Mouse (Mus musculus): ENCODE measurements at regions not wholly inside any gene's neighbourhood (a gene's known extent, or its start where the extent isn't known, plus 50 kb on each side); places are given as distances from the start of the nearest gene placed in this dataset.

GRCm38 (mm10) chr12:118549071-118549470 lies 247.8 kb upstream of the Sp4 start:
- no peak for DNase-seq (ENCODE audit: low read depth, low spot score)

GRCm38 (mm10) chr12:118540336-118540735 lies 239.1 kb upstream of the Sp4 start:
- DNase-seq (ENCODE audit: low read depth, low spot score), result no peak

GRCm38 (mm10) chr12:118530514-118530913 lies 229.3 kb upstream of the Sp4 start:
- no peak for DNase-seq (ENCODE audit: low read depth, low spot score)

GRCm38 (mm10) chr12:118529428-118530361 lies 228.5 kb upstream of the Sp4 start:
- no peak for DNase-seq (ENCODE audit: low read depth, low spot score)

- no peak for DNase-seq (ENCODE audit: low read depth, low spot score)
Measured at GRCm38 (mm10) chr12:118521770-118522169, 220.5 kb upstream of the Sp4 start.

GRCm38 (mm10) chr12:118521329-118521728 lies 220.1 kb upstream of the Sp4 start:
- DNase-seq (ENCODE audit: low read depth, low spot score), result no peak

- no peak for DNase-seq (ENCODE audit: low read depth, low spot score)
Measured at GRCm38 (mm10) chr12:118519801-118520327, 218.6 kb upstream of the Sp4 start.

GRCm38 (mm10) chr12:118510989-118511388 lies 209.7 kb upstream of the Sp4 start:
- DNase-seq (ENCODE audit: low read depth, low spot score), result no peak

- DNase-seq (ENCODE audit: low read depth, low spot score), result no peak
Measured at GRCm38 (mm10) chr12:118508972-118509917, 208.0 kb upstream of the Sp4 start.

- DNase-seq (ENCODE audit: low read depth, low spot score), result no peak
Measured at GRCm38 (mm10) chr12:118500392-118500791, 199.2 kb upstream of the Sp4 start.

GRCm38 (mm10) chr12:118488038-118488437 lies 186.8 kb upstream of the Sp4 start:
- no peak for DNase-seq (ENCODE audit: low read depth, low spot score)

- no peak for DNase-seq (ENCODE audit: low read depth, low spot score)
Measured at GRCm38 (mm10) chr12:118486434-118486833, 185.2 kb upstream of the Sp4 start.

- no peak for DNase-seq (ENCODE audit: low read depth, low spot score)
Measured at GRCm38 (mm10) chr12:118481347-118481746, 180.1 kb upstream of the Sp4 start.

- no peak for DNase-seq (ENCODE audit: low read depth, low spot score)
Measured at GRCm38 (mm10) chr12:118474732-118475131, 173.5 kb upstream of the Sp4 start.

- DNase-seq (ENCODE audit: low read depth, low spot score), result no peak
Measured at GRCm38 (mm10) chr12:118466837-118467236, 165.6 kb upstream of the Sp4 start.

GRCm38 (mm10) chr12:118457493-118458408 lies 156.5 kb upstream of the Sp4 start:
- peak; percentile 50 for DNase-seq (ENCODE audit: low read depth, low spot score)

- DNase-seq (ENCODE audit: low read depth, low spot score), result no peak
Measured at GRCm38 (mm10) chr12:118455609-118456008, 154.4 kb upstream of the Sp4 start.

GRCm38 (mm10) chr12:118439626-118440025 lies 138.4 kb upstream of the Sp4 start:
- DNase-seq (ENCODE audit: low read depth, low spot score), result no peak

- DNase-seq (ENCODE audit: low read depth, low spot score), result no peak
Measured at GRCm38 (mm10) chr12:118438882-118439281, 137.6 kb upstream of the Sp4 start.

GRCm38 (mm10) chr12:118432703-118433102 lies 131.5 kb upstream of the Sp4 start:
- no peak for DNase-seq (ENCODE audit: low read depth, low spot score)

- DNase-seq (ENCODE audit: low read depth, low spot score), result no peak
Measured at GRCm38 (mm10) chr12:118428384-118428783, 127.1 kb upstream of the Sp4 start.
